Mouse (Mus musculus): ENCODE measurements around the gene Atf5.

Gene Atf5

GRCm38 (mm10) chr7:44819863-44820262 lies 3.4 kb upstream of the Atf5 start:
- DNase-seq (ENCODE audit: low spot score), result peak; percentile 5

GRCm38 (mm10) chr7:44819391-44819790 lies 2.9 kb upstream of the Atf5 start:
- DNase-seq (ENCODE audit: low spot score), result no peak

- peak; percentile 37 for DNase-seq (ENCODE audit: low spot score)
These were observed 2.3 kb upstream of the Atf5 start for GRCm38 (mm10) chr7:44818751-44819235.

- no peak for DNase-seq (ENCODE audit: low spot score)
These were observed 1.7 kb upstream of the Atf5 start for GRCm38 (mm10) chr7:44818164-44818563.

- no peak for DNase-seq (ENCODE audit: low spot score)
These were observed 983 bp upstream of the Atf5 start for GRCm38 (mm10) chr7:44817441-44817840.

DNA sequence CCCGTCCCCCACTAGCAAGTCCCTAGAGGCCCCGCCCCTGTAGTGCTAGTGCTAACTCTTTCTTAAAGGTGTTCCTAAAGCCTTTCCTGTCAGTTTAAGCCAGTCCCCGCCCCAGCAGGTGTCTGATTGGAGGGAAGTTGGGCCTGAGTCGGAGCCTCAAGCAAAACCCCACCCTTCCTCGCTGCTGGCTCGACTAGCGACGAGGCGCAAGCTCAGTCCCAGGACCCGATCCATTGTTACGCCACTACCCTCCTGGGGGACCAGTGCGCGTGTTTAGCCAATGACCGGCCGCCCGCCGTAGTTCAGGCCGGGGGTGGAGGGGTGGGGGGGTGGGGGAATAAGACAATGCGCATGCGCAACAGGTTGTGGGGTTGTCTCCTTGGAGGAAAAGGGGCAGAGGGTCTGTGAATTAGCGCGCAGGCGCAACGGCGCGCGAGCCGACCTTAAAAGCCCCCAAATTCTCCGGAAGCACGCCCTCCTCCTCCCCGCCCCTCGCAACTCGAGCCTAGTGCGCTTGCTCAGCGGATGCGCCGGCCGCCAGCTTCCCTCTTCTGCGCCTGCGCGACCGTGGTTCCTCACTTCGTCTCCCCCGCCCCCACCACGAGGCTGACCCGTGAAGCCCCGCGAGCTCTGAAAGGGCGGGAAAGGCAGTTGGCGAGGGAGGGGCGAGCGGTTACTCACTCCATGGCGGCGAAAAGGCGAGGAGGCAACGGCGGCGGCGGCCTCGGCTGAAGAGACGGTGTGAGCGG lies 563 bp downstream of the Atf5 start, which contains the start of the genes Nup62 and Il4i1:
Gene Nup62 (plus strand): TSS at position 368 of the 749 bp plus-strand sequence.
Gene Il4i1 (plus strand): TSS at position 667 of the 749 bp plus-strand sequence.
- peak; percentile 96 for DNase-seq (ENCODE audit: low spot score)

DNA sequence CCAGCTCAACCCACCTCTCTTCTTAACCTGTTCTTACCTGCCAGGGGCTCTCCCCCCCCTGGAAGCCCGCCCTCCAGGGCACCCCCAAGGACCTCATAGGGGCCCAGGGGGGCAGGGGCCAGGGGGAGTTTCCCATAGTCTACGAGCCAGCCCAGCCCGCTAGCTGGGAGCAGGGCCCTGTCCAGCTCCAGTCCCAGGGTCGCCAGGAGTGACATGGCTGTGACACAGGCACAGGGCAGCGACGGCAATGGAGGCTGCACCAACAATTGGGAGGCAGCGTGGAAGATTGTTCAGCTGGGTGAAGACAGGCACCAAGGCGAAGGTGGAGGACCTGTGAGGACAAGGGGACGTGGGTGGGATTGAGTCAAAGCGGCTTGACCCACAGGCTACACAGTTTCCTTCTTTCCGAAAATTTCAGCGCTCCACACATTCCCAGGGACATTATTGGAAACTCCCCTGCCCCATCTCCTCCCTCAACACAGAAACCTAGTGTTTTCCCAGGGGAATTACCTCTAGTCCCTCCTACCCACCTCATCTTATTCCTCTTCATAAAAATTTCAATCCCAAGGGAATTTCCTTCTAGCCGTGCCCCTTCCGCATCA lies 1.4 kb downstream of the Atf5 start:
- no peak for DNase-seq (ENCODE audit: low spot score)

DNA sequence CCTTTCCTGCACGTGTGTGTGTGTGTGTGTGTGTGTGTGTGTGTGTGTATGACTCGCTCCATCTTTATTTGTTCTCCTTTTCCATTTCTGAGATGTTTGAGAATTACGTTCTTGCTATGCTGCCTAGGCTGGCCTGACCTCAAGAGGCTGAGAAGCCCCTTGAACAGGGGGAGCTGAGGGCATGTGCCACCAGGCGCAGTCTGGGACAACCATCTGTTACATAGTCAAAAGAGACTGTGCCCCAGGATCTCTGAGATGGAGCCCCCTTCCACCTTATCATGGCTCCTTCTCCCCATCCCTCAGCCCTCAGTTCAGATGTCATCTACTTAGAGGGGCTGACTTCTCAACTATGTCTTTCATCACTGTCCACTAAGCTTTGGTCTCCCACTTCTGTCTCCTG lies 2.0 kb downstream of the Atf5 start:
- DNase-seq (ENCODE audit: low spot score), result no peak

DNA sequence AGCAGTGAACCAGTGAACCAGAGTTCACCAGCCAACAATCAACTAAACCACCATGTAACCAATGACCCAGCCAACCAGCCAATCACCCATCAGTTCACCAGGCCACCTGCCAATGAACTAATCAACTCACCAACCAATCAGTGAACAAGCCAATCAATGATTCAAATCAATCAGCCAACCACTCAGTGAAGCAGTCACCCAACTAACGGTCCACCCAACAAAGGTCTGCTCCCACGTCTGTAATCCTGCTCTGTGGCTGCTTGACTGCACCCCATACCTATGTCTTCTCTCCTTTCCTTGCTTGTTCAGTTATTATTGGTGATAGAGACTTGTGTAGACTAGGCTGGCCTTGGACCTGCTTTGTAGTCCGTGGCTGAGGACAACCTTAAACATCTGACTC lies 2.5 kb downstream of the Atf5 start:
- DNase-seq (ENCODE audit: low spot score), result no peak

GRCm38 (mm10) chr7:44812651-44813325 lies 3.7 kb downstream of the Atf5 start:
- DNase-seq (ENCODE audit: low spot score), result no peak

DNA sequence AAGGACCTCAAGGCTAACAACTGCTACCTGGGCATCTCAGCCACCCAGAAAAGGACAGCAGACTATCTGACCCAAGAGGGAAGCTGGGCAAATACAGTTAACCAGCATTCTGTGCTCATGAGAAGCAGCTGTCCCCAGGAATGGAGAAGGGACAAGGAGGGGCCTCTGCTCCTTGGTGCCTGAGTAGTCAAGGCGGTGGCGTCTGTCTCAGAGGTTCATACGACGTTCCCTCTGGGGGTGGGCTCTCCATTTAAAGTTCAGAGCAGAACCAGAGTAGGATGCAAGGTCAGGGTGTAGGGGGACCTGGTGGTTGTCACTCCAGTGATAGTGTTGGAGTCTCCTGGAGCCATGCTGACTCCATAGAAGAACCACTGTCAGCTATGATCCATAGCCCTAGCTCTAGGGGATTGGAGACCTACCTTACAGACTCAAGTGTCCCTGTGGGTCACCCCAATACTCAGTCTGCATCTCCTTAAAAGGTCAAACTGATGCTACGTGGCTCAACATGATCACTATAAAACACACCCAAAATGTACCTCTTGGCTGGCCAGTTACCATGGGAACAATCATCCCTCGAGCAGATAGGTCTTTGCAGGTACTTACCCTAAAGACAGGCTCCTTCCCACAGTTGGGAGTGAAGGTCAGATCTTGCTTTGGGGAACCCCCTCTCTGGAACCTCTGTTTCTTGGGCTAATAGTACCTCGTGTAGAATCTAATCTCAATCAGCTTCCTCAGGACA lies 5.5 kb downstream of the Atf5 start:
- no peak for DNase-seq (ENCODE audit: low spot score)

- DNase-seq (ENCODE audit: low spot score), result no peak
These were observed 6.1 kb downstream of the Atf5 start for GRCm38 (mm10) chr7:44810365-44810764.

DNA sequence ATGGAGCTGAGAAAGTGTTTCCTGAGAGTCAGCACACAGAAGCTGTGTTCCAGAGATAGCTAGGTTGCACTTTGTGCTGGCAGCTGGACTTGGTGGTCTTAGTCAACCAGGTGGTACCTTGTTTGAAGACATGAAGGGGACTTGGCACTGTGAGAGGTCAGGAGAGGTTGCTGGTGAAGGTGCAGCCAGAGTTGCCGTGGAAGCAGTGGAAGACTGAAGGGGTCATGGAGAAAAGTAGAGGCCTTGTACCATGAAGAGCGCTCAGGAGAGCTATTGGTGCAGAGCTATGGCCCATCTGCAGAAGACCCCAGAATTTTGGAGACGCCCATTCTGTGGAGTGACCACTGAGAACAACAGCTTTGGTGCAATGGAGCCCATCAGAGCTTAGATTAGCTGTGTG lies 7.0 kb downstream of the Atf5 start:
- DNase-seq (ENCODE audit: low spot score), result no peak

DNA sequence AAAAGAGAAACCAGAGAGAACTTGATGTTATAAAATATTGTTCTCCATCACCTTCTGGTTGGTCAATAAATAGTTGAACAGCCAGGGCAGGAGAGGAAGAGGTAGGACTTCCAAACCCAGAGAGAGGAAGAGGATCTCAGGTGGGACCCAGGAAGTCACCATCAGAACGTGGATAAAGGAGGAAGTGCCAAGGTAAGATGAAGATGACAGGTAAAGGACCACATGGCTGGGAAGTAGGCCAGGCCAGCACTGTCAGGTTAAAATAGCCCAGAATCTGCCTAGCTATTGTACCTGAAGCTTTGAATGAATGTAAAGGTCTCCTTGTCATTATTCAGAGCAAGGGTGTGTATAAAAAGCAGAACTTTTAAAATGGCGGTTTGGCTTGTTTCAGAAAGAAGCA lies 7.5 kb downstream of the Atf5 start:
- no peak for DNase-seq (ENCODE audit: low spot score)

DNA sequence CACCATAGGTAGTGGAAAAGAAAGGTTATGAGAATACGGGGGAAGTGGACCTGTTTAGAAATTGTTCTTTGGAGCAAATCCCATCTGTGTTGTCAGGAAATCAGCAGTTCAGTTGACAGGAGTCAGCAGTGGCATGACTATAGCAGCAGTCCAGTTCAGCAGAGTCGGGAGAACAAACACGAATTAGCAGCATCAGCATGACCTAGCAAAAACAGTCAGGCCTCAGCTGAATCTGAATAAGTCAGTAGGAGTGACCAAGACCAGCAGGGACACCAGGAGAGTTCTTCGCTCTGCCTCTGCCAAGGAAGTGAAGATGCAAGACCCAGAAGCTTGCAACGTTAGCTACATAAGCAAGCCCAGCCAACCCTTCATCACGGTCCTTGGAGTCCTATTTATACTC lies 23.7 kb downstream of the Atf5 start:
- no peak for DNase-seq (ENCODE audit: low spot score)

DNA sequence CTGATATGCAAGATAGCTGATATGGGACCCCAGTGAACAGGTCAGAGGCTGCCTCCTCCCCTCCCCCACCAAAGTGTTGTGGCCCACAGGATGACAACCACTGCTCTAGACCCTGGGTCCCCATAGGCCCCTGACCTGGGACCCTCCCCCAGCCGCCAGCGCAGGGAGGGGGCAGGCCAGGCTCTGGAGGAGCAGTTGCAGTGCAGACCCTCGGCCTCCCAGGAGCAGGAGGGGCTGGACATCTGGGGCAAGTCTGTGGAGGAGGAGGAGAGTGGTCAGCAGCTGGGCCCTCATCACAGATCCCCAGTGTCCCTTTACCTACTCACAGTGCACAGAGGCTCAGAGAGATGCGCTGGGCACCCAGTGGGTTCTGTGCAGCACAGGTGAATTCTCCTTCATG lies 26.4 kb downstream of the Atf5 start:
- no peak for DNase-seq (ENCODE audit: low spot score)

- DNase-seq (ENCODE audit: low spot score), result no peak
These were observed 26.9 kb downstream of the Atf5 start for GRCm38 (mm10) chr7:44789531-44789930.

GRCm38 (mm10) chr7:44780101-44780500 lies 36.4 kb downstream of the Atf5 start:
- DNase-seq (ENCODE audit: low spot score), result no peak

DNA sequence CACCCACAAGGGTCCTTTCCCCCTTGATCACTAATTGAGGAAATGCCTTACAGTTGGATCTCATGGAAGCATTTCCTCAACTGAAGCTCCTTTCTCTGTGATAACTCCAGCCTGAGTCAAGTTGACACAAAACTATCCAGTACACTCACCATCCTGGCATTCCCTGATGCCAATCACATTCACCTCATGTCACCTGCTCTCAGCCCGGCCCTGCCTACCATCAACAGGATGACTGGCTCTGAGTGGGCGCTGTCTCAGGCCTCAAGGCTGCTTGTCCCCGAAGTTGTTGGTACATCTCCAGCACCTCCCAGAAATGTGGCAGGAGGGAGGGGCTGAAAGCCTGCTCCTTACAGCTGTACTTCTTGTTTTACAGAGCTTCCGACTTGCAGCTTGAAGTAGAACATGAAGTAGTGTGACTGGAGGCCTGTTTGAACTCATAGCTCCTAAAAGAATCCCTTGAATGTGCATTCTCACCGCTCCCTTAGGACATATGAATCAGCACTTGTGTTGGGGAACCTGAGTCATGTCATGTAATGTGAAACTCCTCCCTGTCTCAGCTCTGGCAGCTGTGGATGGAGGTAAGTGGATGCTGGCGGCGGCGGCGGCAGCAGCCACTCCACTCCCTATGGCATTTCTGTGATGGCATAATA lies 39.5 kb downstream of the Atf5 start:
- DNase-seq (ENCODE audit: low spot score), result no peak

- DNase-seq (ENCODE audit: low spot score), result no peak
These were observed 43.8 kb downstream of the Atf5 start for GRCm38 (mm10) chr7:44772591-44773204.

DNA sequence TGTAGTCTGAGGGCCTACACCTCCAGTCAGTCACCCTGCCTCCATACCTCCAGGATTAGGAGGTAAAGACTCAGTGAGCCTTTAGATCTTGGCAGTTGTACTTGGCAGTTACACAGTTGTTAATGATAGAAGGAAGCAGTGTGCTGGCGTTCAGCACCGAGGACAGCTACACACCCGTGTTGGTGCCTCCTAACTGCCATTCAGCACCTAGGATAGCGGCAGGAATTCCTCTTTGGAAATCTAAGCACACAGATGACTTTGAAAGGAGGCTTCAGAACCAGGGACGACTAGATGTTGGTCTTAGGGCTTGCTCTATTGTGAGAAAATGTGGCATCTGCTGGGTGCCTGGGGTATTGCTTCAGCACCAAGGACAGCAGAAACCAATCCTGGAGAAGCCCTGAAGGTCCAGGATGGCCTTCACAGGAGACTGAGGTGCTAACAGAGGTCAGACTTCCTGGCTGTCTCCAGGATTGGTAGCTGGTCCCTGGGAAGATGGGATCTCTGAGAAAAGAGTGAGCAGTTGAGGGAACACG lies 46.3 kb downstream of the Atf5 start:
- no peak for DNase-seq (ENCODE audit: low spot score)

Measured in urinary bladder, postnatal 10 days (tissue).